Comparison of ENCODE assay signal across 9 mouse cellular contexts in genomic region chr5:37826706-37827625, GRCm38 (mm10). TPM values are rescaled to one million over a fixed set of nuclear protein-coding genes. Genes with fewer than 3 reads are reported as not detected.
DNase-seq lines count a peak whose midpoint lies in the region; ATAC-seq and TF ChIP-seq lines count a peak whose summit lies in the region.
"Had no signal": no experiment of that assay in that cellular context is flagged by ENCODE, and none has a peak within 500 bp of the region (broad histone marks: within the 10 kb centered on the region; RNA-seq: fewer than 3 reads in every experiment).

No protein-coding gene starts in this region.

- peak; percentile 68 for DNase-seq in forebrain, embryonic 10.5 days (ENCODE audit: extremely low spot score, low spot score)
- DNase-seq in brain, embryonic 14.5 days (ENCODE audit: low read depth): peak; percentile 66
- no peak for DNase-seq in liver, postnatal 0 days
- DNase-seq in left cerebral cortex, postnatal 4 days: no peak
- no peak for DNase-seq in gastrocnemius, adult 18-20 months (ENCODE audit: low spot score)

- under 1% methylated on average over 59 of the region's 59 CpGs for WGBS in forebrain, embryonic 10.5 days
- under 1% methylated on average over 59 of the region's 59 CpGs for WGBS in forebrain, embryonic 16.5 days
- under 1% methylated on average over 59 of the region's 59 CpGs for WGBS in heart, embryonic 14.5 days
- WGBS in liver, postnatal 0 days (ENCODE audit: insufficient replicate concordance): 2% methylated on average over 59 of the region's 59 CpGs

- peaks cover 4% of the 10 kb centered on the region for H3K9me3 ChIP-seq in forebrain, embryonic 10.5 days
- peaks cover 4% of the 10 kb centered on the region for H3K9me3 ChIP-seq in forebrain, embryonic 16.5 days (ENCODE audit: control insufficient read depth, low read length)
- H3K9me3 ChIP-seq in heart, embryonic 14.5 days (ENCODE audit: control insufficient read depth, low read length): peaks cover 6% of the 10 kb centered on the region; the same call in 1 of the 2 replicates
- H3K9me3 ChIP-seq in liver, postnatal 0 days (ENCODE audit: low read length): no peaks in the 10 kb centered on the region

- intact Hi-C loops in left cerebral cortex, postnatal 4 days (cut with DNase I): loop anchor here (5.0 to 10.0 kb wide), 2 partner anchors 255 to 368 kb away; no protein-coding TSS in a partner anchor

- peaks cover 100% of the 10 kb centered on the region for H3K27me3 ChIP-seq in forebrain, embryonic 10.5 days (ENCODE audit: poor library complexity, severe bottlenecking)
- H3K27me3 ChIP-seq in forebrain, embryonic 16.5 days (replicated peaks; ENCODE audit: control insufficient read depth, insufficient read depth, low read length): peaks cover 61% of the 10 kb centered on the region
- peaks cover 90% of the 10 kb centered on the region for H3K27me3 ChIP-seq in heart, embryonic 14.5 days (ENCODE audit: control insufficient read depth, insufficient read depth, low read length)
- H3K27me3 ChIP-seq in liver, postnatal 0 days (ENCODE audit: insufficient read depth, low read length): peaks cover 98% of the 10 kb centered on the region

- TF ChIP-seq CTCF in brain, embryonic 14.5 days (IDR thresholded peaks at IDR 0.05; ENCODE audit: borderline replicate concordance, extremely low read depth, insufficient read depth, insufficient read length): no peak
- TF ChIP-seq CTCF in liver, postnatal 0 days (IDR thresholded peaks at IDR 0.05; ENCODE audit: low read depth): no peak

- no peak for ATAC-seq in forebrain, embryonic 16.5 days
- no peak for ATAC-seq in heart, embryonic 14.5 days (ENCODE audit: insufficient number of reproducible peaks, insufficient read depth, low FRiP score, low read depth)
- ATAC-seq in liver, postnatal 0 days: no peak
- ATAC-seq in inflammation-experienced regulatory T-cells, adult 6 months: no peak

- peak overlapping the region; percentile 22; the same call in 1 of the 2 replicates for H3K27ac ChIP-seq in forebrain, embryonic 10.5 days
- H3K27ac ChIP-seq in forebrain, embryonic 16.5 days (ENCODE audit: low read length): no peak overlapping the region
- H3K27ac ChIP-seq in heart, embryonic 14.5 days (replicated peaks in 1 of 2; ENCODE audit: control insufficient read depth in 1 of 2, insufficient read depth in 1 of 2, low read depth in 2 of 2, low read length in 2 of 2): no peak overlapping the region
- no peak overlapping the region for H3K27ac ChIP-seq in liver, postnatal 0 days (ENCODE audit: low read depth)
- H3K27ac ChIP-seq: kidney, postnatal 0 days had no signal

- peak overlapping the region; percentile 71 for H3K4me3 ChIP-seq in forebrain, embryonic 10.5 days
- H3K4me3 ChIP-seq in forebrain, embryonic 16.5 days (replicated peaks; ENCODE audit: low read length): no peak overlapping the region
- H3K4me3 ChIP-seq in heart, embryonic 14.5 days (ENCODE audit: control insufficient read depth in 1 of 2, insufficient read depth in 1 of 2, low read depth in 1 of 2, low read length in 2 of 2): 0 out of 4 replicates have a peak overlapping the region, but pooled peaks of 1 of the 2 experiments have one; percentile 4
- H3K4me3 ChIP-seq in liver, postnatal 0 days (ENCODE audit: low read depth, low read length): 0 out of 2 replicates have a peak overlapping the region, but pooled peaks have one; percentile 6

- no peak overlapping the region for H3K4me2 ChIP-seq in forebrain, embryonic 16.5 days (ENCODE audit: low read length)
- H3K4me2 ChIP-seq in heart, embryonic 14.5 days (ENCODE audit: low read length): peak overlapping the region; percentile 9
- no peak overlapping the region for H3K4me2 ChIP-seq in liver, postnatal 0 days (ENCODE audit: low read depth, low read length)

- no peak overlapping the region for H3K9ac ChIP-seq in forebrain, embryonic 16.5 days (replicated peaks; ENCODE audit: low read depth, low read length)
- no peak overlapping the region for H3K9ac ChIP-seq in heart, embryonic 14.5 days (ENCODE audit: low read length)
- no peak overlapping the region for H3K9ac ChIP-seq in liver, postnatal 0 days (replicated peaks)

- peaks cover 79% of the 10 kb centered on the region for H3K4me1 ChIP-seq in forebrain, embryonic 10.5 days
- peaks cover 20% of the 10 kb centered on the region for H3K4me1 ChIP-seq in forebrain, embryonic 16.5 days (replicated peaks; ENCODE audit: control insufficient read depth, insufficient read depth, low read length)
- H3K4me1 ChIP-seq in heart, embryonic 14.5 days (ENCODE audit: control insufficient read depth in 2 of 2, insufficient read depth in 2 of 2, low read length in 2 of 2): peaks cover 2 to 9% of the 10 kb centered on the region in 2 experiments; a peak in 2 of 4 replicates
- peaks cover 9% of the 10 kb centered on the region for H3K4me1 ChIP-seq in liver, postnatal 0 days (ENCODE audit: insufficient read depth)

- no peak for TF ChIP-seq EP300 in liver, postnatal 0 days (IDR thresholded peaks at IDR 0.05; ENCODE audit: low read depth)

- TF ChIP-seq POLR2A in brain, embryonic 14.5 days (IDR thresholded peaks at IDR 0.05; ENCODE audit: borderline replicate concordance, extremely low read depth, insufficient read depth, insufficient read length, poor library complexity, severe bottlenecking): no peak

- H3K36me3 ChIP-seq in forebrain, embryonic 10.5 days (replicated peaks): no peaks in the 10 kb centered on the region
- no peaks in the 10 kb centered on the region for H3K36me3 ChIP-seq in forebrain, embryonic 16.5 days (ENCODE audit: control insufficient read depth, insufficient read depth)
- no peaks in the 10 kb centered on the region for H3K36me3 ChIP-seq in heart, embryonic 14.5 days (ENCODE audit: control insufficient read depth, insufficient read depth, low read length)
- H3K36me3 ChIP-seq in liver, postnatal 0 days (replicated peaks; ENCODE audit: insufficient read depth, low read length): no peaks in the 10 kb centered on the region

RNA-seq across cellular contexts. Expression of gene Msx1, which starts 2.6 kb away (rescaled TPM):
- polyA plus RNA-seq in forebrain, embryonic 10.5 days (2016; fragmentation: Nextera tagmentation; extraction: Ambion mirVana): 176 and 192 TPM in 2 replicates
- 11.4 and 16.8 TPM in 2 replicates for polyA plus RNA-seq in forebrain, embryonic 16.5 days (2015; fragmentation: Nextera tagmentation; extraction: Ambion mirVana)
- polyA plus RNA-seq in brain, embryonic 14.5 days (2012; rRNA removed): 12.4 and 17.0 TPM in 2 replicates
- 8.3 and 8.7 TPM in 2 replicates for polyA plus RNA-seq in heart, embryonic 14.5 days (2014; fragmentation: Nextera tagmentation; extraction: Ambion mirVana)
- not detected in 2 replicates for polyA plus RNA-seq in liver, postnatal 0 days (2015; fragmentation: Nextera tagmentation; extraction: Ambion mirVana)
- 1 to 10 TPM; 3.5 to 4.4 TPM for total RNA-seq in left cerebral cortex, postnatal 4 days (2021)
- 1 to 10 TPM; 1.3 to 1.8 TPM for total RNA-seq in gastrocnemius, adult 18-20 months (2021)
- polyA plus RNA-seq in inflammation-experienced regulatory T-cells, adult 6 months (2017; shearing (Covaris generic)): not detected

Comparison
In these comparisons a context has a peak if more than half of its experiments do, and no peak if none do; other contexts are left out.
1. DNase-seq: peak in forebrain, embryonic 10.5 days (single experiment) and brain, embryonic 14.5 days (single experiment); none in liver, postnatal 0 days (single experiment), left cerebral cortex, postnatal 4 days (single experiment) and gastrocnemius, adult 18-20 months (single experiment).